Comparison of ENCODE assay signal across 24 mouse cellular contexts in genomic region chr15:80028862-80029261, GRCm38 (mm10). TPM values are rescaled to one million over a fixed set of nuclear protein-coding genes. Genes with fewer than 3 reads are reported as not detected.
"Had no signal": no experiment of that assay in that cellular context is flagged by ENCODE, and none has a peak within 500 bp of the region (broad histone marks: within the 10 kb centered on the region; RNA-seq: fewer than 3 reads in every experiment).

No protein-coding gene starts in this region.

- ATAC-seq: liver, postnatal 0 days; lung, postnatal 0 days; midbrain, embryonic 13.5 days; midbrain, embryonic 15.5 days had no signal

- H3K4me2 ChIP-seq: liver, embryonic 15.5 days; lung, embryonic 15.5 days; midbrain, embryonic 13.5 days; midbrain, embryonic 15.5 days; neural tube, embryonic 13.5 days; neural tube, embryonic 15.5 days had no signal

- H3K4me3 ChIP-seq: liver, embryonic 15.5 days; lung, embryonic 15.5 days; megakaryocyte, embryonic 14.5 days; midbrain, embryonic 10.5 days; midbrain, embryonic 13.5 days; midbrain, embryonic 15.5 days; myocyte; neural tube, embryonic 13.5 days; neural tube, embryonic 15.5 days had no signal

- H3K36me3 ChIP-seq: liver, embryonic 15.5 days; lung, embryonic 15.5 days; midbrain, embryonic 10.5 days; midbrain, embryonic 13.5 days; midbrain, embryonic 15.5 days; neural tube, embryonic 13.5 days; neural tube, embryonic 15.5 days had no signal

- DNase-seq: liver, postnatal 0 days; lung, adult 2 months; lung, postnatal 14 days; lung, postnatal 36 days; retina, postnatal 1 day; right cerebral cortex, adult 18-20 months; right cerebral cortex, postnatal 25 days; right cerebral cortex, postnatal 4 days; spleen, adult 18-20 months; thymus, adult 18-20 months; thymus, postnatal 14 days; thymus, postnatal 36 days had no signal

- H3K9ac ChIP-seq: liver, embryonic 15.5 days; liver, postnatal 0 days; lung, embryonic 15.5 days; midbrain, embryonic 13.5 days; midbrain, embryonic 15.5 days; neural tube, embryonic 13.5 days; neural tube, embryonic 15.5 days had no signal

- H3K9me3 ChIP-seq: lung, embryonic 15.5 days; midbrain, embryonic 13.5 days; midbrain, embryonic 15.5 days; neural tube, embryonic 13.5 days; neural tube, embryonic 15.5 days had no signal

- H3K27ac ChIP-seq: liver, embryonic 15.5 days; lung, embryonic 15.5 days; macrophage; midbrain, embryonic 10.5 days; midbrain, embryonic 13.5 days; midbrain, embryonic 15.5 days; neural tube, embryonic 13.5 days; neural tube, embryonic 15.5 days had no signal

- H3K27me3 ChIP-seq: liver, embryonic 15.5 days; lung, embryonic 15.5 days; midbrain, embryonic 13.5 days; midbrain, embryonic 15.5 days; neural tube, embryonic 13.5 days; neural tube, embryonic 15.5 days had no signal

RNA-seq across cellular contexts. Expression of gene Pdgfb, which starts 14.1 kb away (rescaled TPM):
- total RNA-seq: megakaryocyte progenitor cell, adult 5-6 weeks had no signal
